Mouse (Mus musculus) CH12.LX (cell line): ENCODE data around the gene Hist2h4.
"Not testable (repeated sequence)": the region's sequence is repeated elsewhere in the genome, so short reads cannot be mapped to it uniquely, and the experiment has no call there.

ENCODE experiments used
- CHD1 ChIP-seq: IDR thresholded peaks from 2 replicates; pipeline ENCODE4 v1.6.1; 2012; ENCODE audit warnings: low read depth, low read length, improper control_type of control experiment, inconsistent platforms
- CHD2 ChIP-seq: IDR thresholded peaks from 2 replicates; pipeline ENCODE4 v1.6.1; 2011; ENCODE audit warnings: low read length, improper control_type of control experiment
- CTCF ChIP-seq, 2 experiments: IDR thresholded peaks in 1 of 2; conservative IDR thresholded peaks in 1 of 2; 2 replicates each; pipeline ENCODE4 v1.5.1; 2011 to 2012; ENCODE audit warnings: low read depth in 2 of 2, low read length in 2 of 2, improper control_type of control experiment in 1 of 2, inconsistent platforms in 1 of 2, mild to moderate bottlenecking in 1 of 2, moderate library complexity in 1 of 2
- IRF4 ChIP-seq: IDR thresholded peaks from 2 replicates; pipeline ENCODE4 v1.6.1; 2014; ENCODE audit warnings: low read depth, mild to moderate bottlenecking, inconsistent platforms, low read length, improper control_type of control experiment
- NELFE ChIP-seq: IDR thresholded peaks from 2 replicates; pipeline ENCODE4 v1.6.1; 2011; ENCODE audit warnings: low read depth, low read length, improper control_type of control experiment
- PAX5 ChIP-seq: IDR thresholded peaks from 2 replicates; pipeline ENCODE4 v1.6.1; 2012; ENCODE audit warnings: low read length, inconsistent platforms, mixed read lengths
- POLR2A ChIP-seq: IDR thresholded peaks from 2 replicates; pipeline ENCODE4 v1.6.1; 2011; ENCODE audit warnings: low read depth, mild to moderate bottlenecking, improper control_type of control experiment, low read length
- POLR2AphosphoS2 ChIP-seq: IDR thresholded peaks from 2 replicates; pipeline ENCODE4 v1.6.1; 2011; ENCODE audit warnings: low read depth, low read length, improper control_type of control experiment
- TCF12 ChIP-seq: IDR thresholded peaks from 2 replicates; pipeline ENCODE4 v1.6.1; 2014; ENCODE audit warnings: low read depth, mild to moderate bottlenecking, inconsistent platforms, low read length, improper control_type of control experiment

GRCm38 (mm10) chr3:96220131-96220764 is 42.9 kb downstream of the Hist2h4 start:
- peak; percentile 90 for TF ChIP-seq POLR2A
- TF ChIP-seq CTCF (conservative IDR thresholded peaks at IDR 0.05 in 1 of 2, IDR thresholded peaks at IDR 0.05 in 1 of 2; ENCODE audit: low read depth in 2 of 2, low read length in 2 of 2); IRF4; PAX5; TCF12; CHD2: not testable (repeated sequence)
- peak; percentile 99 for TF ChIP-seq POLR2AphosphoS2
- peak; percentile 68; the same call in 1 of the 2 replicates for TF ChIP-seq CHD1
- TF ChIP-seq NELFE = peak; percentile 68; the same call in 1 of the 2 replicates
